ENCODE assay signal across 13 mouse cellular contexts in genomic region chr19:58358063-58358462, GRCm38 (mm10).
"Had no signal": no experiment of that assay in that cellular context is flagged by ENCODE, and none has a peak within 500 bp of the region (broad histone marks: within the 10 kb centered on the region; RNA-seq: fewer than 3 reads in every experiment).

No protein-coding gene starts in this region.

- H3K9ac ChIP-seq: limb, embryonic 12.5 days; liver, embryonic 14.5 days; midbrain, embryonic 15.5 days; neural tube, embryonic 12.5 days; stomach, embryonic 15.5 days had no signal

- H3K4me3 ChIP-seq: limb, embryonic 12.5 days; midbrain, embryonic 15.5 days; neural tube, embryonic 12.5 days; stomach, embryonic 15.5 days had no signal

- ATAC-seq: midbrain, embryonic 15.5 days had no signal

- H3K27me3 ChIP-seq: midbrain, embryonic 15.5 days; neural tube, embryonic 12.5 days; stomach, embryonic 15.5 days had no signal

- H3K36me3 ChIP-seq: limb, embryonic 12.5 days; midbrain, embryonic 15.5 days; neural tube, embryonic 12.5 days; stomach, embryonic 15.5 days had no signal

- H3K4me2 ChIP-seq: limb, embryonic 12.5 days; midbrain, embryonic 11.5 days; midbrain, embryonic 15.5 days; neural tube, embryonic 12.5 days; stomach, embryonic 15.5 days had no signal

- H3K27ac ChIP-seq: kidney, postnatal 0 days; limb, embryonic 12.5 days; liver, embryonic 14.5 days; midbrain, embryonic 15.5 days; neural tube, embryonic 12.5 days; stomach, embryonic 15.5 days had no signal

- H3K4me1 ChIP-seq: stomach, embryonic 15.5 days had no signal

- H3K9me3 ChIP-seq: limb, embryonic 12.5 days; midbrain, embryonic 15.5 days; neural tube, embryonic 12.5 days; stomach, embryonic 15.5 days had no signal

- DNase-seq: kidney, adult 11 months; kidney, adult 9 months; kidney, postnatal 36 days; layer of hippocampus, adult 9-11 months; lung, adult 18-20 months; right cerebral cortex, postnatal 14 days had no signal
